Mouse (Mus musculus): ENCODE measurements around the gene Crb1.
"Not testable (repeated sequence)": the region's sequence is repeated elsewhere in the genome, so short reads cannot be mapped to it uniquely, and the experiment has no call there.

Gene Crb1

DNA sequence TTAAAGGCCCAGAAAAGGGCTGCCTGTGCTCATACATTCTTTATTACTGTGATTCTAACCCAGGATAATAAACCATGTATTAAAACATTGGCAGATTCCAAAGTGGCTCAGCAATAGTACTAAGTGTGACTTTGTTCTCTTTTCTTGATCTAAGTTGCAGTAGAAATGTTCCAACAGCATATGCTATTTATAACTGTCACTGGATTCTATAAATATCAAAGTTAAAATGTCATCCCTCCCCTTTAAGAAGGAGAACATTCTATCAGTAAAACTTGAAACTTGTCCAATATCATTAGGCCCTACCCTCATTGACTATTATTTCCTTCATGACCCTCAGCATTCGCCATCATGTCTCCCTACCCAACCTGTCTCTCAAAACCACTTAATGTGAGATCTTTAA lies 48.1 kb downstream of the Crb1 start:
- no peak for ATAC-seq (ENCODE audit: low TSS enrichment)

DNA sequence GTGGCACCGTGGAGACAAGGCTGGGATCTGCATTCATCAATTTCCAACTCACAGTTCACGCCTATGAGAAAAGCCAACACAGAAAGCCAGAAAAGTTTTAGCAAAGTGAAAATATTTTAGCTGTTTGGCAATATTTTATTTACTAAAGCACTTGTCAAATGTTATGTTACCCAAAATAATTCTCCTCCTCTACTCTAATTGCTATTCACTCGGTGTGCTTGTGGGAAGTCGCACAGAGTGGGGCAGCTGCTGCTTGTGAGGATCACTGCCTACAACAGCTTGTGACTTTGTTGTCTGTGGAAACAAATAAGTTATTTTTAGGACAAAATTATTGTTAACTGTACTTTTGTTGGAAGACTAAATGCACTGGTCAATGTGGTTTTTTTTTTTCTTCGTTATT lies 48.6 kb downstream of the Crb1 start:
- no peak for ATAC-seq (ENCODE audit: low TSS enrichment)

DNA sequence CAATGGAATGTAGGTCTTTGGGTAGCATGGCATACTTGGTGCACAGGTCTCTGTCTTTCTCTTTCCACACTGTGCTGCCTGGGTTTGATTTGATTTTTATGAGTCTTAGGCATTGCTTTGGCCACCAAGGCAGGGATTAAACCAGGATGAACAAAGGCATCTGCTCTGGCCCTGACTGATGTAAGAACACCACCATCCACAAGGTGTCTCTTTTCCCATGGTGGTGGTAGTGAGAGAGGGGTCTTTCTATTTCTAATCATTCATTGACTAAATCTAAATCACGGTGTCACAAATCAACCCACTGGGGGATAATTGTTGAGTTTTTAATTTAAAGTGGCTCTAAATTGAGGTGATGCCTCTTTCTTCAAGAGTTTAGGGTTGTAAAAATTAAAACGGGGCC lies 51.5 kb downstream of the Crb1 start:
- ATAC-seq (ENCODE audit: low TSS enrichment): no peak

DNA sequence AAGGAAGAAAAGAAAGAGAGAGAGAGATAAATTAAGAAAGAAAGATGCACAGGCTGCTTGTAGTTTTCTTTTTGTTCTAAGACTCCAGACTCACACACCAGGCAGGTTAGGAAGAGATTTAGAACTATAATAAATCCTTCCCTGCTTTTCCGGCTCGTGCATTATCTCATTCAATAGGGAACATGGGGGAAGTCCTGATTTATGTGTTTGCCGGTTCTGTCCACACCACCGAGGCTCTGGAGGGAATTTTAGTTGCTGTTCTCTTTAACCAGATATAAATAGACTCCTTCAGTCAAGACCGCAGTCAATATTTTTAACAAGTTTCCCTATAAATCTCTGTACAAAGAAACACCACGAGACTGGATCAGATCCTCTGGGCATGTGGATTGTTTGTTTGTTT lies 57.1 kb downstream of the Crb1 start:
- ATAC-seq (ENCODE audit: low TSS enrichment): no peak

DNA sequence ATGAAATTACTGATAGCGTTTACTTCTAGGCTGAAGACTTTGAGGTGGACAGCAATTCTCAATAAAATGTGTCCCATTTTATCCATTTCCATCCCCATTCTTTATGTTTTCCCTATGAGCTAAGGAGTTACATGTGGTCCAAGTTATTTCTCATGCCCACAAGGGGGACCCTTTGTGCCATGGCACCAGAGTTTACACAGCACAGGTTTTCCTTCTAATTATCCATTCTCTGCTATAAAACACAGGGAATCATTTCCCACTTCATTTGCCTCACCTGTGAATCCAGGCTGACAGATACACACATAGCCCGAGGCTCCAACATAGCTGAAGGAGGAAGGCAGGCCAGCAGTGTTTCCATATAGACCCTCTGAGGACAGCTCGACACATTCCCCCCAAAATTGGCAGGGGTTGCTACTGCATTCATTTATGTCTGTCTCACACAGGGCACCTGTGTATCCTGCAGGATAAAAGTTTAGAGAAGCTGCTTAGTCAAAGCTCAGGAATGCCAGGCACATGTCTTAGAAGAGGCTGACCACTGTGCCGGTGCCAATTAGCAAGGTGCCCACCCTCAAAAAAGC lies 62.5 kb downstream of the Crb1 start:
- ATAC-seq (ENCODE audit: low TSS enrichment): no peak

DNA sequence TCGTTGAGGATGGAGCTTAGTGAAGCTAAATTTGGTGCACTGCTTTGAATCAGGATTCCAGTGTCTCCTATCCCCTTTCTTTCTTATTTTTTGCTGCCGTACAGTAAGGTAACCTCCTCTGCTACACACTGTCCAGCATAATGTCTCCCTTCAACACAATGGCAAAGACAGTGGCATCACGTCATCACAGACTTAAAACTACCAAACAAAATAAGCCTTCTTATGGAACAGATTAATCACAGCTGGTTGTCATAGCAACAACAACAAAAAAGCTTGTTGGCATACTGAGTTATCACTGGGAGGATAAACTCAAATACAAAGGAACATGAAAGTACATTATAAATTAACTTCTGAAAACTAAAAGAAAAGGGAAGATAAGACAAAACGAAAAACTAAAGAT lies 68.0 kb downstream of the Crb1 start:
- ATAC-seq (ENCODE audit: low TSS enrichment): peak; percentile 62

DNA sequence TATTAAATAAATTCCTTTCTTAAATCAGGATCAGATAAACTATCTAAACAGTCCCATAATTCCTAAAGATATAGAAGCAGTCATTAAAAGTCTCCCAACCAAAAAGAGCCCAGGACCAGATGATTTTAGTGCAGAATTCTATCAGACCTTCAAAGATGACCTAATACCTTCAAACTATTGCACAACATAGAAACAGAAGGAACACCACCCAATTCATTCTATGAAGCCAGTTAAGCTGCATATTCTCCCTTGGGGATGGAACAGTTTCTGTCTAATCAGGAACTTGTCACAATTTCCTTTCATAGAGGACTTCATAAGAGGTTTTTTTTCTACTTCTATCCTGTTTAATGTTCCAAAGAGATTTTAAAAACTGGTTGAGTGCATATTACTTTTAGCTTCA lies 74.4 kb downstream of the Crb1 start:
- ATAC-seq (ENCODE audit: low TSS enrichment): not testable (repeated sequence)

DNA sequence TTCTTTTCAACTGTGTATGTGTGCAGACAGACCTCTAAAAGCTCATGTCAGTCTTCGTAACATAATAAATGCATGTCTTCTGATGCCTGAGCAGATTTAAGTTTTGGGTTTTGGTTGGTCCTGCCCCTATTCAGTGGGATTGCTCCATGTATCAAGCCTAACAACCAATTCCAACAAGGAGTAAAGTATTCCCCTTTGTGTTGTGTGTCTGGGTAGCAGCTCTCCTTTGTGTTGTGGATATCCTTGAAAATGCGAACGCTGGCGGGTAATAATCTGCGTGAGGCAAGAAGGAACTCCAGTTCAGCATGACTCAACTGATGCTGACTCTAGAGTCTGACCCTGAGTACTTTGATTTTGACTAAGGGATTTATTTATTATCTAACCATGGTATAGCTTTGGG lies 75.1 kb downstream of the Crb1 start:
- ATAC-seq (ENCODE audit: low TSS enrichment): no peak

DNA sequence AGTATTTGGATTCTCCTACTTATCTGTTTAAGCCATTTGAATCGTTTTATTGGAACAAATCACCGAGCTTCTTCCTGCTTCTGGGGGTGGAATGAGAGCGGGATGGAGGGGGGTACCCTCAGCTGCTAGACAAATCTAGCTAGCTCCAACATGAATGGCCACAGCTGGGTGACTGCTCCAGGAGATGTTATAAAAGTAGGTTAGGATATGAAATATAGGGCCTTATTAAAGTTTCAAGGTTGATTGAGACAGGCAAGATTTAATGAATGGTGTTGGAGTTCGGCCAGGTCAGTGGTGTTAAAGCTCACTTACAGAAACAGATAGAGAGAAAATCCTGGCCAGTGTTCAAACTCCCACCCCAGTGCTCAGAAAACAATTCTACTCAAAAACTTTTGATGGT lies 84.9 kb downstream of the Crb1 start:
- ATAC-seq (ENCODE audit: low TSS enrichment): no peak

DNA sequence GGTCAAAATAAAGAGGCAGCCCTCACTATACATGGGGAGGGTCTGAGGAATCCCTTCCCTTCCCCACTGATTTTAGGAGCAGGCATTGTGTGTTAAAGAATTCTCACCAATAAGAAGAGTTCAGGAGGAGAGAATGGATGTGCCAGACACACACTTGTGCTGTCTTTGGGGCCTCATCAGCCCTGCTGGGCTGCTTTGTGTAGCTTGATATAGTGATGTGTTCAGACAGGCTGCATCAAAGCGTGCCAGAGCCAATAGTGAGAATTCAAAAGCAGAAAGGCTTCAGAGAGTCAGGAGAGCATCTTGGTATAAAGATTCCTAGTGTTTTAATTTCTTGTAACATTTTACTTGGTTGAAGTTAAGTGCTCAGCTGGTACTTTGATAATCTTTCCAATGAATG lies 85.3 kb downstream of the Crb1 start:
- no peak for ATAC-seq (ENCODE audit: low TSS enrichment)

DNA sequence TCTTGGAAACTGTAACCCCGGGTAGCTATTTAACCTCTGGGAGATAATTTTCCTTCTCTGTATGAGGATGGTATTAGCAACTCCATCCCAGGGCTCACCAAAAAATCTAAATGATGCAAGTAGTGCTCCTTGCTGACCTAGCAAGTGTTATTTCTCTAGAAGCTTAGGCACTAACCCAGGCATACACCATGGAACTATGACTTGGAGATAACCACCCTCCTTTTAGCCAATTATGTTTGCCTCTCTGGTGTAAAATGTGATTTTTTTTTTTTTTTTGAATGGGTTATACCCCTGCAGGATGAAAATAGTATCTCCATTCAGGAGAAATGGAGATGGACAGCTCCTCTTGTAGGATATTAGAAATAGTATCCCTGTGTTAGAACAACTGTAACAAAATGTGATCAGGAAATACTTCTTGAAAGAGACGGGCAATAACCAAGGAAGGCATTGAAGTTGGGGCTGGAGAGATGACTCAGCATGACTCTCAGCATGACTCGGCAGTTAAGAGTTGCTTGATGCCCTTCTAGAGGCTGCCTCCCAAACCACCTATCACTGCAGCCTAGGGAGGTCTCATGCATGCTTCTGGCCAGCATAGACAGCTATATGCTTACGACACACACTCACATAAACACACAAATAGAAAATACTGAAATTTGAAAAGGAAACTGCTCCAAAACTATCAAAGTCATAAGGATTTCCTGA lies 100.1 kb downstream of the Crb1 start:
- ATAC-seq (ENCODE audit: low TSS enrichment): no peak

DNA sequence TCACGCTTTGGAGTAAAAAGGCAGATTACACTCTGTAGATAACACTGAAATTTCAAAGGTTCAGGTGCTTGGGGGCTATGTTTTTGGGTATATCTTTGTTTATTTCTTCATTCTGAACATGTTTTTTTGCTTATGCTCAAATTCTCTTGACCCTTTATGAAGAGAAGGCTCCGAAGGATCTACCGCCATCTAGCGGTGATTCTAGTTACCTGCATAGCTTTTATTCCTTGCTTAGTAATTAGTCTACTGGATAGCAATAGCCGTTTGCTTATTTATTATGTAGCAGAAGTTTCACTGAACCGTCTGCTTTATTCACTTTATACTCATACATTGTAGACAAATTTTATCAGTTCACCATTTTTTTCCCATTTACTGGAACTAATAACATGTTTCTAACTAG lies 109.1 kb downstream of the Crb1 start:
- ATAC-seq (ENCODE audit: low TSS enrichment): peak; percentile 93

DNA sequence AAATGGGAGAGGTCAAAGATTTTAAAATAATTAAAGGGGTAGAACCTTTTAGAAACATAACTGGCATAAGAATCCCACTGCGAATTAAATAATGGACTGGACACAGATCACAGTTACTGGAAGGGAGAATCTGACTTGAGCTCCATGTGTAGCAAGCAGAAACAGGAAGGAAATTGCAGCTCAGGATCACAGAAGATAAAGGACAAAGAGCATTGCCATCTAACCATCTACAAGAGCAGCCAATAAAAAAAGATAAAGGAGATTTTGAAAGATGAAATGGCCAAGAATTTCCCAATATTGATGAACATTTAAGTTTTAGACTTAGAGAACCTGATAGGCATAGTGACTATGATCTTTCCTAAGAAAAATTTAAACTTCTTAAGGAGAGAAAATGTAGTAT lies 112.7 kb downstream of the Crb1 start:
- ATAC-seq (ENCODE audit: low TSS enrichment): no peak

DNA sequence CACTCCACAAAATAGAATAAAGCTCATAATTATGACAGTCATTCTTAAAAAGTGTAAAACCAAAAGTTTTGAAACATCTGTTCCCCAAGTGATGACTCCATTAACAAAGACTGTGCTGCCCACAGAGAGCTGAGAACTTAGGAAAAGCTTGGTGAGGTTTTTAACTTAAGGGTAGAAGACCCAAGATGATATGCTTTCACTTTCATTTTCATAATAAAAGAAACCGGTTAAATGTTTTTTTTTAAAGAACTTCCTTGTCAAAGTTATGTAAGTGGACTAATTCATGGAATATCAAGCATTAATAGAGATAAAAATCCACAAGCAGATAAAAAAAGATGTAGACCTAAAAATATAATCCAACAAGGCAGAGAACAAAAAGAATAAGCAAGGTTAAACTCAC lies 113.7 kb downstream of the Crb1 start:
- no peak for ATAC-seq (ENCODE audit: low TSS enrichment)

DNA sequence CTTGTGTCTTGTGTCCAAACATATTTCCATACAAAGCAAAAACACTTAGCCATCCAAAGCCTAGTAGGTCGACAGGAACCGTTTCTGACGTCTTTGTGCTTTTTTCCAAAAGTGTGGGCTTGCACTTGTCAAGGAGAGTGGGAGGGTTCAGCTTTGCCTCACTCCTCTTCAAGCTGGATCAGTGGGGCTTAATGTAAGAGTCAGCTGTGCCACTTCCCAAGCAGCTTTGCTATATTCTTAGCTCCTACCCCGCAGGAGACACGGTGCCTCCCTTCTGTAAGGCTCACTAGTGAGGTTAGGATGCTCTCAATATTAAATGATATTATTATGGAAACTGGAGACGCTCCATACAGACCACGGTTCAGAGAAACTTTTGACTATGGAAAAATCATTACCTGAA lies 121.3 kb downstream of the Crb1 start:
- ATAC-seq (ENCODE audit: low TSS enrichment): peak; percentile 65; the same call in 1 of the 2 replicates

DNA sequence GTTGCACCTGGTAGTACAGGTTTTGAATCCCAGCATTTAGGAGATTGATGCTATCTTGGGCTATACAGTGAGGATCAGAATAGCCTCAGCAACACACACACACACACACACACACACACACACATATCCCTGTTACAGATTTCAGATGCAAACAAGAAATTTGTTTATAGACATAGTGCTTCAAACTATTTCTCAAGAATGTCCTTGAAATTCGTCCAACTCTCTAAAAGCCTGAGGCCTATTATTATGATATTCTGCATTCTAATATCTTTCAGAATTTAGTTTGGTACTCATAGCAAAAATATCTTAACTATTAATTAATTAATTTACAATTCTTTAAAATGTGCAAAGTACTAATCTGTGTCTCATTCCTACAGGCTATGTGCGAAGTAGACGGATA lies 124.9 kb downstream of the Crb1 start:
- no peak for ATAC-seq (ENCODE audit: low TSS enrichment)

DNA sequence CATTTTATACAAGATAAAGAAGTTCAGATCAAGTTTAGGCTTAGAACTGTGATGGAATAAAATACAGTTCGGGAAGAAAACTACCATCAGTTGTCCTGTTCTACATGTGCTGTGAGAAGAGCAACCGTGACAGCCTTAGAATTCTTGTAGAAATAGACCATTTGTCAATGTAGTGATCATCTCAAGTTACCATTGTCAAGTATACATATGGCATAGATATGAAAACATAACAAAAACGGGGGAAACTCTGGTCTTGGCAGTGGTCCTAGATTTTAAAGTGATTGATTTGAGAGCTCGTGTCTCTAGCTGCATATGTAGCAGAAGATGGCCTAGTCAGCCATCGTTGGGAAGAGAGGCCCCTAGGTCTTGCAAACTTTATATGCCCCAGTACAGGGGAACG lies 127.7 kb downstream of the Crb1 start:
- ATAC-seq (ENCODE audit: low TSS enrichment): no peak

DNA sequence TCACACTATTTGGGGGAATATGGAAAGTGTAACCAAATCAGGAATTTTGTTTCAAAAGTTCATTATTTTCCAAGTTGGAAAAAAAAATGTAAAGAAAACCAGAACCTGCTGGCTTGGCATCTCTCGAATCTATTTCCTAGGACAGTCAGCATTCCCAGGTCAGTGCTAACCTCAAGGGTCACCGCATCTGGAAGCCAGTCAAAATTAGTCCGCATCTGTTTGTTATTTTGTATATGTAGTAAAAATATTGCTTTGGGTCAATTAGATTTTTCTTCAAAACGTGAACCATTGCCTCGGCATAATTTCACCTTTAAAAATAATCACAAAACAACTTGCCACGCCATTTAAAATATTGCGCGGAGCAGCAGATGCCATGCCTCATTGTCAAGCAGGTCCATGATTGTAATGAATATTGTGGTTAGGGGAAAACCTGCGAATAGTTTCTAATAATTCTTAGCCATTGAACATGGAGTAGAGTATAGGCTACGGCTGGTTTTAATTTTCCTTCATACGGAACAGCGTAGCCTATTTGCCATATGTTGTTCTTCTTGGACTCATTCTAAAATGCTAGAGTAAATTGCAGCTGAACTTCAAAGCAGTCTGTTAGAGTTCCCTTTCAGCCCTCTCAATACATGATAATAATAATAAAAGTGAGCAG lies 130.0 kb downstream of the Crb1 start:
- ATAC-seq (ENCODE audit: low TSS enrichment): no peak

DNA sequence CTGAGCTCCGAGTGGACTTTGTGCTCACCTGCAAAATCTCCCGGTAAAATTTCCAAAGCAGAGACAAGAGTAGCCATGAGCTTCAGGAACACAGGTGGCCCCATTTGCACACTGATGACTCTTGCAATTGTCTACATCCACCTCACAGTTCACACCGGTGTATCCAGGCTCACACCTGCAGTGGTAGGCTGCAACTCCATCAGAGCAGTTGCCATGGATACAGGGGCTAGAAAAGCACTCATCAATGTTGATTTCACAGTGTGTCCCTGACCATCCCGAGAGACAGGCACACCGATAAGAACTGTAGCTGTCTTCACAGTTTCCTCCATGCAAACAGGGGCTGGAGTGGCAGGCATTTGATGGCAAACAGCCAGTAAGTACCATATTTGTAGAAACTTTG lies 140.1 kb downstream of the Crb1 start:
- ATAC-seq (ENCODE audit: low TSS enrichment): no peak

DNA sequence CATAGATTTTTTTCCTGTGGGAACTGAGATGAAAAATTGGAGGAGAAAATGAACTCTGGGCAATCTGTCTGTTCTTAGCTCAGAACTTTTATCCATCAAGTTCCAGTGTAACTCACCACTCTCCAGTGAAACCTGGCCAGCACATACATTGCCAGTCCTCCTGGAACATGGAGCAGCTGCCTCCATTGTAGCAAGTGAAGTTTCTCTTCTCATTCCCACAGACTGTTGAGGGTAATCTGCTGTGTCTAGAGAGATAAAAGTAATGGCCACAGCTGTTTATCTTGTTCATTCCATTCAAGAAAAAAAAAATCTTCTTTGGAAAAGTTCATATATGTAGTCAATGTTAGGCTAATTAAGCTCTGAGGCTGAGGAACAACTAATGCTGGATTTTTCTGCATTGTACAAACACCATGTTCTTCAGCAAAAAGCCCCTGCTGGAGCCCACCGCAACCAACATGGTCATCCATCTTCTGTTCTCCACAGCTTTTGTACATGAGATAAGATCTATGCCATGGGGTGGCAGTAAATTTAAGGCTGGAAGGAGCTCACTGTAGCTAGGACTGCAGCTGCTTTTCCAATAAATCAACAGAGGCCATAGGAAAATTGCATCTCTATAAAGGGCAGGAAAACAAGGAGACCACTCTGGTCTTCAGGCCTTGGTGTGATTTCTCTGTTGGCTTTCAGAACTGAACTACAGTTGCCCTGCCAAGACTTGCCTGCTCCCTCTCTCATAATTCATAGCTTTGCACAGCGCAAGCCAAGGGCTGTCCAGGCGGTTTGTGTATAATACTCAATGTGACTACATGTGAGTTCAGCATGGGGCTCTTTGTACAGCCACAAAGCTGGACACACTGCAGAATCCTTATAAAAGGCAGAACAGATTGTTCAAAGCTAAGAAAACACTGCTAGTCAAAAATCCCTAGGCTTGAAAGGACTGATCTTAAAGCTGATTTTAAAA lies 142.0 kb downstream of the Crb1 start:
- ATAC-seq (ENCODE audit: low TSS enrichment): no peak

DNA sequence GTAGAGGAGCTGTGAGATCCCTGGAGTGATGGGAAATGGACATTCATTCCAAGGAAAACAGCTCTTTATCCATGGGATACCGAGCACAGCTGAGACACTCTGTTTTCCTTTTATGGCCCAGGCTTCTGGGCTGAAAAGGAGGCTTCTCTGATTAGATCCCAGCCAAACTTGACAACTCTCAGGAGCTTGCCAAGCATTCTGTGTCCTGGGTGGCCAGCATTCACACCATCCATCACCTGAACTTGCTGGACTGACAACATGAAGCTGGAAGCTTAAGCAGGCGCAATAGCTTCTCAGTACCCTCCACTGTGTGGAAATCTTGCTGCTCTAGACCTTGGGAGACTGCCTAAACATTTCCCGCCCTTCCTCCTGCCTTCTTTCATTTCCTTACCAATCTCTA lies 144.3 kb downstream of the Crb1 start:
- no peak for ATAC-seq (ENCODE audit: low TSS enrichment)

DNA sequence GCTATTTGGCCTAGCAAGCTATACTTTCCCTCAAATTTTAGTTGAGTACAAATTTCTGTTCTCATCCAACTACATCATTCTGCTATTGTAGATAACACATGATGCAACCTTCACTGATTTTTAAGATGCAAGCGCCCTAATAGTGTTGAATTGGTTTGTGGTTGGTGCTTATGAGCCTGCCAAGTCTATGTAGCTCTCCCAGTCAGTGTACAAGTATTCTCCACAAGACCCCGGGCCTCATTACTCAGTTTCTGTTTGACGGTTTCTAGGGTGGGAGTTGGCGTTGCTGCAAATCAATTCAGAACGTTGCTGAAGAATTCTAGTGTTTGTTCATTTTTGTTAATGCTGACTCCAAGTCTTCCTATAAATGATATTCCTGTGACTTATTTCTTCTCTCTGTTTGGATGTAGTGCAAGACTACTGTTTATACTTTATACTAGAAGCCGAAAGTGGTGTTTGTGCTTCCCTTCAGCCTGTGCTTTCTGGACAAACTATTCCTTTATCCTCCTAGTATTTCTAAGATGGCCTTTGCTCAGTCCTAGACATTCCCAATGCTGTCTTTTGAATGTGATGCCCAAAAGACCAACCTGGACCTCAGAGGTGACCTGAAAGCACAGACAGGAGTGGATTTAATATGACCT lies 152.5 kb downstream of the Crb1 start:
- ATAC-seq (ENCODE audit: low TSS enrichment): no peak

Measured in frontal cortex, adult (tissue).